Mouse (Mus musculus): Measurements from ENCODE around the gene Uchl4. TPM values are rescaled to one million over a fixed set of nuclear protein-coding genes. Genes with fewer than 3 reads are reported as not detected.
"Not testable (repeated sequence)": the region's sequence is repeated elsewhere in the genome, so short reads cannot be mapped to it uniquely, and the experiment has no call there.

The Uchl4 gene
- polyA plus RNA-seq, 1 experiment from 2014 or later = 3.1 TPM

- Histone ChIP-seq H3K4me1 (no peaks in the 10 kb centered on the region), H3K27me3 (ENCODE audit: low read depth, poor library complexity, severe bottlenecking) (no peaks in the 10 kb centered on the region), H3K27ac (replicated peaks) (no peak overlapping the region), H3K9me3 (replicated peaks) (no peaks in the 10 kb centered on the region), H3K36me3 (no peaks in the 10 kb centered on the region), H3K4me3 (no peak overlapping the region)
- no peak for DNase-seq (ENCODE audit: low spot score)
- 90% methylated on average over 1 of the region's 1 CpGs for WGBS
Measured at GRCm38 (mm10) chr9:64267231-64267630, 32.2 kb downstream of the Uchl4 start.

- H3K9me3 ChIP-seq (replicated peaks) = no peaks in the 10 kb centered on the region
- no peak for DNase-seq (ENCODE audit: low spot score)
- no peaks in the 10 kb centered on the region for H3K27me3 ChIP-seq (ENCODE audit: low read depth, poor library complexity, severe bottlenecking)
- no peak overlapping the region for H3K27ac ChIP-seq (replicated peaks)
- H3K36me3 ChIP-seq = no peaks in the 10 kb centered on the region
- no peak overlapping the region for H3K4me3 ChIP-seq
- 92% methylated on average over 10 of the region's 10 CpGs for WGBS
- H3K4me1 ChIP-seq = no peaks in the 10 kb centered on the region
Measured at GRCm38 (mm10) chr9:64268196-64268595, 33.2 kb downstream of the Uchl4 start.

- H3K9me3 ChIP-seq (replicated peaks); H3K4me1 ChIP-seq; H3K27ac ChIP-seq (replicated peaks); H3K4me3 ChIP-seq; H3K27me3 ChIP-seq (ENCODE audit: low read depth, poor library complexity, severe bottlenecking); H3K36me3 ChIP-seq; DNase-seq (ENCODE audit: low spot score): not testable (repeated sequence)
- 94% methylated on average over 8 of the region's 8 CpGs for WGBS
Measured at GRCm38 (mm10) chr9:64268836-64269235, 33.8 kb downstream of the Uchl4 start.

GRCm38 (mm10) chr9:64271249-64271648 is 36.2 kb downstream of the Uchl4 start:
- no peak overlapping the region for H3K27ac ChIP-seq (replicated peaks)
- H3K27me3 ChIP-seq (ENCODE audit: low read depth, poor library complexity, severe bottlenecking) = no peaks in the 10 kb centered on the region
- H3K36me3 ChIP-seq = no peaks in the 10 kb centered on the region
- H3K9me3 ChIP-seq (replicated peaks) = no peaks in the 10 kb centered on the region
- H3K4me3 ChIP-seq = no peak overlapping the region
- no peaks in the 10 kb centered on the region for H3K4me1 ChIP-seq
- DNase-seq (ENCODE audit: low spot score) = no peak
- WGBS = 72% methylated on average over 3 of the region's 3 CpGs

- peak; percentile 38 for DNase-seq (ENCODE audit: low spot score)
- H3K9me3 ChIP-seq (replicated peaks) = no peaks in the 10 kb centered on the region
- no peaks in the 10 kb centered on the region for H3K36me3 ChIP-seq
- no peaks in the 10 kb centered on the region for H3K4me1 ChIP-seq
- 43% methylated on average over 7 of the region's 7 CpGs for WGBS
- no peaks in the 10 kb centered on the region for H3K27me3 ChIP-seq (ENCODE audit: low read depth, poor library complexity, severe bottlenecking)
- no peak overlapping the region for H3K4me3 ChIP-seq
- H3K27ac ChIP-seq (replicated peaks) = no peak overlapping the region
Measured at GRCm38 (mm10) chr9:64272611-64273010, 37.6 kb downstream of the Uchl4 start.

- no peaks in the 10 kb centered on the region for H3K27me3 ChIP-seq (ENCODE audit: low read depth, poor library complexity, severe bottlenecking)
- DNase-seq (ENCODE audit: low spot score) = no peak
- H3K4me1 ChIP-seq = no peaks in the 10 kb centered on the region
- no peaks in the 10 kb centered on the region for H3K9me3 ChIP-seq (replicated peaks)
- no peaks in the 10 kb centered on the region for H3K36me3 ChIP-seq
- H3K27ac ChIP-seq (replicated peaks) = no peak overlapping the region
- no peak overlapping the region for H3K4me3 ChIP-seq
- 80% methylated on average over 4 of the region's 4 CpGs for WGBS
Measured at GRCm38 (mm10) chr9:64273757-64274156, 38.8 kb downstream of the Uchl4 start.

GRCm38 (mm10) chr9:64274291-64274690 is 39.3 kb downstream of the Uchl4 start:
- no peak overlapping the region for H3K27ac ChIP-seq (replicated peaks)
- no peaks in the 10 kb centered on the region for H3K36me3 ChIP-seq
- H3K4me3 ChIP-seq = no peak overlapping the region
- no peaks in the 10 kb centered on the region for H3K27me3 ChIP-seq (ENCODE audit: low read depth, poor library complexity, severe bottlenecking)
- DNase-seq (ENCODE audit: low spot score) = no peak
- H3K4me1 ChIP-seq = no peaks in the 10 kb centered on the region
- no peaks in the 10 kb centered on the region for H3K9me3 ChIP-seq (replicated peaks)
- WGBS = 76% methylated on average over 4 of the region's 4 CpGs

- no peak for DNase-seq (ENCODE audit: low spot score)
- no peak overlapping the region for H3K4me3 ChIP-seq
- 73% methylated on average over 1 of the region's 1 CpGs for WGBS
Measured at GRCm38 (mm10) chr9:64274919-64275318, 39.9 kb downstream of the Uchl4 start.

GRCm38 (mm10) chr9:64277706-64278105 is 42.7 kb downstream of the Uchl4 start:
- DNase-seq (ENCODE audit: low spot score) = peak; percentile 56
- H3K4me1 ChIP-seq = peaks cover 9% of the 10 kb centered on the region
- H3K27ac ChIP-seq (replicated peaks) = no peak overlapping the region
- H3K4me3 ChIP-seq = no peak overlapping the region
- no peaks in the 10 kb centered on the region for H3K36me3 ChIP-seq
- no peaks in the 10 kb centered on the region for H3K9me3 ChIP-seq (replicated peaks)
- no peaks in the 10 kb centered on the region for H3K27me3 ChIP-seq (ENCODE audit: low read depth, poor library complexity, severe bottlenecking)
- WGBS = 69% methylated on average over 8 of the region's 8 CpGs

More at GRCm38 (mm10) chr9:64274919-64275318, 39.9 kb downstream of the Uchl4 start:
- Histone ChIP-seq H3K27me3 (ENCODE audit: low read depth, poor library complexity, severe bottlenecking) (no peaks in the 10 kb centered on the region), H3K27ac (replicated peaks) (no peak overlapping the region), H3K4me1 (no peaks in the 10 kb centered on the region), H3K36me3 (no peaks in the 10 kb centered on the region), H3K9me3 (replicated peaks) (no peaks in the 10 kb centered on the region)

GRCm38 (mm10) chr9:64278665-64279310 is 43.8 kb downstream of the Uchl4 start:
- Histone ChIP-seq H3K36me3 (peaks cover 6% of the 10 kb centered on the region), H3K4me3 (no peak overlapping the region), H3K27me3 (ENCODE audit: low read depth, poor library complexity, severe bottlenecking) (no peaks in the 10 kb centered on the region), H3K27ac (replicated peaks) (no peak overlapping the region), H3K9me3 (replicated peaks) (no peaks in the 10 kb centered on the region), H3K4me1 (peaks cover 10% of the 10 kb centered on the region)
- no peak for DNase-seq (ENCODE audit: low spot score)
- WGBS = 94% methylated on average over 6 of the region's 6 CpGs

GRCm38 (mm10) chr9:64281105-64281780 is 46.2 kb downstream of the Uchl4 start, which contains the start of gene Tipin:
Gene Tipin, plus strand, starts transcription at chr9:64281581.
- H3K4me1 ChIP-seq = peaks cover 10% of the 10 kb centered on the region
- WGBS = 3% methylated on average over 46 of the region's 46 CpGs
- peaks cover 24% of the 10 kb centered on the region for H3K36me3 ChIP-seq
- no peaks in the 10 kb centered on the region for H3K27me3 ChIP-seq (ENCODE audit: low read depth, poor library complexity, severe bottlenecking)
- peak within 1 kb of the TSS; percentile 96 for H3K27ac ChIP-seq (replicated peaks)
- DNase-seq (ENCODE audit: low spot score) = peak; percentile 96
- peak within 1 kb of the TSS; percentile 74 for H3K4me3 ChIP-seq
- no peaks in the 10 kb centered on the region for H3K9me3 ChIP-seq (replicated peaks)

GRCm38 (mm10) chr9:64281781-64282178 is 46.8 kb downstream of the Uchl4 start:
- DNase-seq (ENCODE audit: low spot score) = no peak
- Histone ChIP-seq H3K9me3 (replicated peaks) (no peaks in the 10 kb centered on the region), H3K4me3 (peak overlapping the region; percentile 74), H3K27me3 (ENCODE audit: low read depth, poor library complexity, severe bottlenecking) (no peaks in the 10 kb centered on the region), H3K27ac (replicated peaks) (peak overlapping the region; percentile 96), H3K4me1 (peaks cover 10% of the 10 kb centered on the region), H3K36me3 (peaks cover 27% of the 10 kb centered on the region)
- WGBS = under 1% methylated on average over 24 of the region's 24 CpGs

- Histone ChIP-seq H3K36me3 (peaks cover 34% of the 10 kb centered on the region), H3K27ac (replicated peaks) (peak overlapping the region; percentile 96), H3K9me3 (replicated peaks) (no peaks in the 10 kb centered on the region), H3K27me3 (ENCODE audit: low read depth, poor library complexity, severe bottlenecking) (no peaks in the 10 kb centered on the region), H3K4me3 (peak overlapping the region; percentile 74), H3K4me1 (peaks cover 10% of the 10 kb centered on the region)
- DNase-seq (ENCODE audit: low spot score) = no peak
- WGBS = 81% methylated on average over 5 of the region's 5 CpGs
Measured at GRCm38 (mm10) chr9:64282404-64282987, 47.5 kb downstream of the Uchl4 start.
